Mouse (Mus musculus): ENCODE data around the gene Tnni2. TPM values are rescaled to one million over a fixed set of nuclear protein-coding genes. Genes with fewer than 3 reads are reported as not detected.

Tnni2 gene
- polyA plus RNA-seq, 1 experiment from 2014 or later: 9.6 TPM

DNA sequence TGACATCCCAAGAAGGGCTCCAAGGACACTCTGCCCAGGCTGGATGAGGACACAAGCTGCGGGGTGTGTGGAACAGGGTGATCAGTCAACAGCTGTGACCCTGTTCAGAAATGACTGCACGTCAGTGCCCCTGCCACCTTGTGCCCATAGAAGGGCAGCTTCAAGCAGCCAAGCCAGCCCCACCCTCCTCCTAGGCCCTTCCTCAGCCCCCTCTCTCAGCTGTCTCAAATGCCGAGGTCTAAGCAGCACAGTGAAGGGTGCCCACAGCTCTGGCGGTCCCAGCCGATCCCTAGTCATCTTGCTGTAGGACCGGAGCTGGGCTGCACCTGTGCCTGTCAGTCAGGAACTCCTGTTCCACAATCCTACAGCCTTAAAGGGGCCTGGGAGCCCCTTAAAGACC, 20.6 kb downstream of the Tnni2 start:
- WGBS: 88% methylated on average over 6 of the region's 6 CpGs
- Histone ChIP-seq H3K4me2 (replicated peaks) (no peak overlapping the region), H3K27me3 (no peaks in the 10 kb centered on the region), H3K4me3 (no peak overlapping the region), H3K4me1 (peaks cover 21% of the 10 kb centered on the region), H3K27ac (0 out of 2 replicates have a peak overlapping the region, but pooled peaks have one; percentile 9), H3K9me3 (no peaks in the 10 kb centered on the region), H3K9ac (no peak overlapping the region), H3K36me3 (no peaks in the 10 kb centered on the region)
- no peak for ATAC-seq (ENCODE audit: insufficient number of reproducible peaks, insufficient read depth, low FRiP score, low TSS enrichment)

DNA sequence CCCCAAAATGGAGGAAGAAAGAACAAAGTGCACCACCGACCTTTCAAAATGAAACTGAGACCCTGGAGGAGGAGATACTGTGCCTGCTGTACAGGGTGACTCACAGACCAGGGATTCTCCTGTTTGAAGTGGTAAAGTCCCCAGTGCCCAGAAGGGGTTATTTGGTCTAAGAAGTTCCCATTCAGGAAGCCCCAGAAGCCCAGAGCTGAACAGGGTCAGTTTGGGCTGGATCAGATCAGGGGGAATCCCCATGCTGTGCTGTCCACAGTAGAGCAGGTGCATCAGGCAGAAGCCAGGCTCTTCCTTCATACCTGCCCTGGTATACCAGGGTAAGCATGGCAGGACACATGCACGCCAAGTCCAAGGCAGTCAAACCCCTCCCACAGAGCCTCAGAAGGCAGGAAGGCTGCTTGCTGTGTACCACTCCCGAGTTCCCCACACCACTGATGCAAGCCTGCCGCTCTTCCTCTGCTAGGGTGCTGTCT, 21.0 kb downstream of the Tnni2 start:
- Histone ChIP-seq H3K4me3 (no peak overlapping the region), H3K27me3 (no peaks in the 10 kb centered on the region), H3K36me3 (no peaks in the 10 kb centered on the region), H3K4me2 (replicated peaks) (no peak overlapping the region), H3K4me1 (peaks cover 17% of the 10 kb centered on the region), H3K9me3 (no peaks in the 10 kb centered on the region), H3K27ac (0 out of 2 replicates have a peak overlapping the region, but pooled peaks have one; percentile 12), H3K9ac (no peak overlapping the region)
- 82% methylated on average over 4 of the region's 4 CpGs for WGBS
- no peak for ATAC-seq (ENCODE audit: insufficient number of reproducible peaks, insufficient read depth, low FRiP score, low TSS enrichment)

DNA sequence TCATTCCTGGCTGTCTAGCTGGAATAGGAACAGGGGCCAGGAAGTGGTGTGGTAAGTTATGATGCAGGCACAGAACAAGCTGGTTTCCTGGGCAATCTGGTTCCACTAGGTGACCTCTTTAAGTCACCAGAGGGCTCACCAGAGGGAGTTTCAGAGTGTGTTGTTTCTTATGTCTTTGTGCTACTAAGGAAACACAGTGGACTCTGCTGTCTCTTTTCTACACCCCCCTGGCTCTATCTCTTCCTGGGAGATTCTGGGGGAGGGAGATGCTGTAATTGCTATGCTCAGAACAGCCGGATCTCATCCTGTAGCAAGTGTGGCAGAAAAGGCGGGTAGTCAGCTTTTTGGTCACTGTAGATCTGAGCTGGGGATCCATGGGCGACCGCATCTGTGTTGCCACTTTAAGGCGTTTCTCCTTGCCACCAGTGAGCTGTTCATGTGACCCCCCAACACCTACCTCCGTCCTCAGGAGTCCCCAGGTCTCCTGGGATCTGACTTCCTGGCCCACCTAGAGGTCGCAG, 28.6 kb downstream of the Tnni2 start:
- ATAC-seq (ENCODE audit: insufficient number of reproducible peaks, insufficient read depth, low FRiP score, low TSS enrichment): no peak
- peak overlapping the region; percentile 88 for H3K27ac ChIP-seq

DNA sequence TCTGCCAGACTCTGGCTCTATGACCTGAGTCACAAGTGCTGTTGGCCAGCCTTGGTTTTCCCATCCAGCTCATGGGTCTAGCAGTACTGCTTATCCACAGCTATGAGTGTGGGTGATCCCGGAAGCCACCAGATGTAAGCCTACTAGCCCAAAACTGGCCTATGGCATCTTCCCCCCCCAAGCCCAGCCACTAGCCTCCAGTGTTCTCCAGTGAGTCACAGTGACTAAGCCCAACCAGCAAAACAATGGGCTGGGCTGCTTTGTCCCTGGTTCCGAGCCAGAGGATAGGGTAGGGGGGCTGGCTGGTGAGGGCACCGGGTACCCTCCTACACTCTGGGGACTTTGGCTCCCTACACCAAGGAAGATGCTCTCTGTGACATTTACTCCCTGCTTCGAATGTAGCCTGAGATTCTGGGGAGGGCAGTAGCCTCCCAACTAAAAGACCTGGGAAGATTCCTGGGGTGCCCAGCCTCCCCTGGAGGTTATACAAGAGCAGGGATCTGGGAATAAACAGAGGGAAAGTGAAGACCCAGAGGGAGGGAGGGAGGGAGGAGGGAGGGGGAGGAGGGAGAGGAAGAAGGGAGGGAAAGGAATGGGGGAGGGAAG, 29.3 kb downstream of the Tnni2 start:
- Histone ChIP-seq H3K4me1 (peaks cover 47% of the 10 kb centered on the region), H3K9me3 (no peaks in the 10 kb centered on the region), H3K4me3 (no peak overlapping the region), H3K27ac (peak overlapping the region; percentile 88), H3K27me3 (no peaks in the 10 kb centered on the region), H3K36me3 (no peaks in the 10 kb centered on the region), H3K9ac (no peak overlapping the region), H3K4me2 (replicated peaks) (0 out of 2 replicates have a peak overlapping the region, but pooled peaks have one; percentile 18)
- no peak for ATAC-seq (ENCODE audit: insufficient number of reproducible peaks, insufficient read depth, low FRiP score, low TSS enrichment)
- WGBS: 14% methylated on average over 4 of the region's 4 CpGs

More for the DNA sequence above, 28.6 kb downstream of the Tnni2 start:
- Histone ChIP-seq H3K36me3 (no peaks in the 10 kb centered on the region), H3K9me3 (no peaks in the 10 kb centered on the region), H3K4me1 (peaks cover 42% of the 10 kb centered on the region), H3K27me3 (no peaks in the 10 kb centered on the region), H3K4me2 (replicated peaks) (no peak overlapping the region), H3K9ac (no peak overlapping the region), H3K4me3 (no peak overlapping the region)
- WGBS: 75% methylated on average over 7 of the region's 7 CpGs

DNA sequence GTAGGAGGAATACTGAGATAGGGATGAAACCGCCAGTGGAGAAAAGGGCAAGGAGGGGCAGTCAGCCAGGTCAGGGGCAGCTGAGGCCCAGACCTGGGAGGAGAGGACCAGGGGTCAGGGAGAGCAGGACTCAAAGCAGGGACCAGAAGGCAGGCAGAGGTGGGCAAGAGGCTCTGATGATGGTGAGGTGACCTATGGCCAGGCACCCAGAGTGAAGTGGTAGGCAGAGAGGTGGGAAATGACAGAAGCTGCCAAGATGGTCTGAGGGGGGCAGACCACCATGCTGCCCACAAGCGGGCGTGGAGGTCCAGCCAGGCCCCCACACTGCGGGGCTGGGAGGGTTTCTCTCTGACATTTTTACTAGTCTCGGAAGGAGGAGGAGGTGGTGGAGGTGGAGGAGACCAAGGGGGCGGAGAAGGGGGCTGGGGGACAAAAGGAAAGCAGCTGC, 29.8 kb downstream of the Tnni2 start:
- no peaks in the 10 kb centered on the region for H3K27me3 ChIP-seq
- H3K9me3 ChIP-seq: no peaks in the 10 kb centered on the region
- H3K36me3 ChIP-seq: no peaks in the 10 kb centered on the region
- WGBS: 45% methylated on average over 6 of the region's 6 CpGs
- H3K4me1 ChIP-seq: peaks cover 47% of the 10 kb centered on the region
- no peak overlapping the region for H3K4me3 ChIP-seq
- peak overlapping the region; percentile 88 for H3K27ac ChIP-seq
- H3K4me2 ChIP-seq (replicated peaks): peak overlapping the region; percentile 18; the same call in 1 of the 2 replicates
- ATAC-seq (ENCODE audit: insufficient number of reproducible peaks, insufficient read depth, low FRiP score, low TSS enrichment): no peak
- H3K9ac ChIP-seq: peak overlapping the region; percentile 56; the same call in 1 of the 2 replicates

DNA sequence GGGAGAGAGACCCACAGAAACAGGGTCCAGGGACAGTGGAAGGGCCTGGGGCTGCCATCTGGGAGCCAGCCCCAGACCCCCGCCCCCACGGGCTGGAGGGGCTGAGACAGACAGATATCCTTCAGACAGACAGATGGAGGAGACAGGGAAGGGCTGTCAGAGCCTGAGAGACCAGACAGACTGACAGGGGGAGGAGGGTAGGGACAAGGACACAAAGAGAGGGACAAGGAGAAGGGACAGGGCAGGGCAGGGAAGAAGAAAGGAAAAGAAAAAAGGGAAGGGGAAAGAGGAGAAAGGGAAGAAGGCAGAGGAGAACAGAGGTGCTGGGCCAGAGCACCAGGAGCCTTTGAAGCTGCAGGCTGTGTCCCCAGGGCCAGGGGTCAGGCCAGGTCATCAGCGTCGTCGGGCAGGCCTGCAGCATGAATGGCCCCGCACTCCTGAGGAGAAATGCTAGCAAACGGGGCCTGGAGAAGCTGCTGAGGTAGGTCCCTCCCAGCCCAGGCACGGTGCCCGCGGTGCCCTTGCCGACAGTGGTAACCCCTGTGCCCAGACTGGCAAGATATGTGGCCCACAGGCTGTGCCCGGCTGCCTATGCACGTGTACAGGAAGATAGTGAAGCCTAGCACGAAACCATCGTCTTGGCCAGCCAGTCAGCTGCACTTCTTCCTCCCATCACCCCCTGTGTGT, 30.4 kb downstream of the Tnni2 start:
- Histone ChIP-seq H3K4me2 (replicated peaks) (peak overlapping the region; percentile 18; the same call in 1 of the 2 replicates), H3K9me3 (no peaks in the 10 kb centered on the region), H3K4me3 (no peak overlapping the region), H3K27ac (peak overlapping the region; percentile 88), H3K27me3 (no peaks in the 10 kb centered on the region), H3K9ac (peak overlapping the region; percentile 56), H3K4me1 (peaks cover 47% of the 10 kb centered on the region), H3K36me3 (no peaks in the 10 kb centered on the region)
- 33% methylated on average over 14 of the region's 15 CpGs for WGBS
- ATAC-seq (ENCODE audit: insufficient number of reproducible peaks, insufficient read depth, low FRiP score, low TSS enrichment): no peak

DNA sequence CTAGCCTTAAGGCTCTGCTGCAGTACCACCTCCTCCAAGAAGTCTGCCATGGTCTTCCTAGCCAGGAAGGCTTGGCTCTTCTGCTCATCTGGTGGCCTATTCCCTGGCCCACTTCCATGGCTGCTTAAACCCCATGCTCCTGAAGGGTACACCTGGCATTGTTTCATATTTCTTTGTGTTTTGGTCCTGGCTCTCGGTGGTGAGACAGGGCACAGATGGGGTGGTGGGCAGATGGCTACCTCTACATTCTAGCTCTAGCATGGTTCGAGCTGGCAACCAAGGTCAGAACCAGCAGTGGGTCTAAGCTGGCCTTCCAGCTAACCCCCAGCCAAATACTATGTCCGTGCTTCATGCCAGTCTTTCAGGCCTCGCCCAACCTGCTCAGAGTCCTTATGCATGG, 31.3 kb downstream of the Tnni2 start:
- Histone ChIP-seq H3K9me3 (no peaks in the 10 kb centered on the region), H3K4me1 (peaks cover 47% of the 10 kb centered on the region), H3K4me2 (replicated peaks) (0 out of 2 replicates have a peak overlapping the region, but pooled peaks have one; percentile 4), H3K27me3 (no peaks in the 10 kb centered on the region), H3K9ac (no peak overlapping the region; the same call in 1 of the 2 replicates), H3K36me3 (no peaks in the 10 kb centered on the region), H3K4me3 (no peak overlapping the region), H3K27ac (peak overlapping the region; percentile 88; the same call in 1 of the 2 replicates)
- WGBS: 92% methylated on average over 4 of the region's 4 CpGs
- no peak for ATAC-seq (ENCODE audit: insufficient number of reproducible peaks, insufficient read depth, low FRiP score, low TSS enrichment)

DNA sequence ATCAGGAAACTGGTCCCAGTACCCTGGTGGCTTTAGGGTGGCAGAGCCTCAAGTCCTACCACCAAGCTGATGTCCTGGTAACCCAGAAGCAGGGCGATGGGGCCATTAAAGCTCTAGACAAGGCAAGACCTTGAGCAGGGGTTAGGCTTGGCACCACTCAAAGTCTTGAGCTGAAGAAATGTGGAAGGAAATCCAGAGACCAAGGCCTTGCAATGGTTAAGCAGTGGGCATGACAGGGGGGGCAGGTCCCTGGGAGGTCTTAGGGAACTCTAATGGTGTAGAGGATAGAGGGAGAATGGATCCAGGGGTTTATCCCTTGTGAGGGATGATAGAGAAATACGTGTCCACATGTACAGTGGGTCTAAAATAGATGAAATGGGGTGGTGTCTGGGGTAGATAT, 31.9 kb downstream of the Tnni2 start:
- Histone ChIP-seq H3K36me3 (no peaks in the 10 kb centered on the region), H3K4me1 (peaks cover 47% of the 10 kb centered on the region), H3K9me3 (no peaks in the 10 kb centered on the region), H3K27me3 (no peaks in the 10 kb centered on the region), H3K9ac (no peak overlapping the region), H3K27ac (0 out of 2 replicates have a peak overlapping the region, but pooled peaks have one; percentile 88), H3K4me2 (replicated peaks) (no peak overlapping the region), H3K4me3 (no peak overlapping the region)
- ATAC-seq (ENCODE audit: insufficient number of reproducible peaks, insufficient read depth, low FRiP score, low TSS enrichment): no peak
- WGBS: 86% methylated on average over 2 of the region's 2 CpGs

DNA sequence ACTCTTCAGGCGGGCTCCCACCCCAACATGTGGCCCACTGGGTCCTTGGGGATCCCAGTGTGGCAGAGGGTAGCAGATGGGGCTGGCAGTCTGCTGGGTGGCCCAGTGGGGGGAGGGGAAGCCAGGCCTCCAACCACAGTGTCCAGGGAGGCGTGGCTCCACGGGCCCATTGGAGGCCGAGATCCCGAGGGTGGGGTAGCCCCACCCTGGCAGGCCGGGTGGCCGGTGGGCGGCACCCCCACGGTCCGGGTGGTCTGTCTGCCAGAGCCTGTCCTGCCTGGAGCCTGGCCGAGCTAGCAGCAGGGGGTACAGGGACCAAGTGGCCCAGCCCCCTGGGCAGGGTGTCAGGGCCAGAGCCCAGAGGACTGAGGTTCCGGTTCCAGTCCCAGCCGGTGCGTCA, 33.2 kb downstream of the Tnni2 start:
- Histone ChIP-seq H3K4me2 (replicated peaks) (no peak overlapping the region), H3K27ac (0 out of 2 replicates have a peak overlapping the region, but pooled peaks have one; percentile 1), H3K4me1 (peaks cover 43% of the 10 kb centered on the region), H3K36me3 (no peaks in the 10 kb centered on the region), H3K9ac (no peak overlapping the region), H3K4me3 (no peak overlapping the region), H3K9me3 (no peaks in the 10 kb centered on the region), H3K27me3 (no peaks in the 10 kb centered on the region)
- ATAC-seq (ENCODE audit: insufficient number of reproducible peaks, insufficient read depth, low FRiP score, low TSS enrichment): no peak
- WGBS: 89% methylated on average over 14 of the region's 14 CpGs

DNA sequence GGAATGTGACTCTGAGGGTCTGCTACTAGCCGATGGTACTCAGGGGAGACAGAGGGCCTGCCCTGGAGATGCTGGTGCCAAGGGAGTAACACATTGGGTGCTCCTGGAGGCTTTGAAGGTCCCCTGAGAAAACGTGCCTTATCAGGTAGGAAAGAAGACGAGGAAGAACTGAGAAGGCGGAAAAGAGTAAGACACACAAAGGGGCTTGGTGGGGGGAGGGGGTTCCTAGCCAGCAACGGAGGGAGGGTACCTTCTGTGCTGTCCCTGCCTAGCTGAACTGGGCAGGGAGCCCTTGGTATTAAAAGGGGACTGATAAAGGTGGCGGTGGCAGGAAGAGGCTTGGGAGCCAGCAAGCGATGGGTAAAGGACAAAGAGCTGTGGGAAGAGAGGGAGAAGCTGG, 34.0 kb downstream of the Tnni2 start:
- WGBS: 68% methylated on average over 7 of the region's 7 CpGs
- Histone ChIP-seq H3K4me1 (peaks cover 42% of the 10 kb centered on the region), H3K27ac (peak overlapping the region; percentile 12; the same call in 1 of the 2 replicates)

DNA sequence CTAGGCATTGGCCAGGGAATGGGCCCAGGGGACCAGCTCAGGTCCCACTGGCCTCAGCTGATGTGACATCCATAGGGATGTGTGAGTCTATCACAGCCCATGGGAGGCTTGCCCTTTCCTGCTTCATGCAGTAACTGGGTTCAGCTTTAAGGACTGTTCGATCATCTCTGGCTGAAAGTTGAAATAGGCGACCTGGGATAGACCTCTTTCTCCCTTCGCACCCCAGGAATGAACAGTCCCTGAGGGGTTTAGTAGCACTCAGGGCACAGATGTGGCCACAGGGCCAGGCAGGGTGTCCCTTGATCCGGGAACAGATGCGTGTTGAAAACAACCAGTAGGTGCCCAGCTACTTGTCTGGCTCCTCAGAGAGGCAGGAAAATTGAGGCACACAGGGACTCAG, 34.7 kb downstream of the Tnni2 start:
- WGBS: 72% methylated on average over 5 of the region's 5 CpGs
- no peak overlapping the region for H3K9ac ChIP-seq
- no peaks in the 10 kb centered on the region for H3K36me3 ChIP-seq
- no peak for ATAC-seq (ENCODE audit: insufficient number of reproducible peaks, insufficient read depth, low FRiP score, low TSS enrichment)
- no peak overlapping the region for H3K4me3 ChIP-seq
- H3K27me3 ChIP-seq: no peaks in the 10 kb centered on the region
- H3K4me2 ChIP-seq (replicated peaks): no peak overlapping the region
- H3K4me1 ChIP-seq: peaks cover 43% of the 10 kb centered on the region
- no peaks in the 10 kb centered on the region for H3K9me3 ChIP-seq
- H3K27ac ChIP-seq: no peak overlapping the region

More for the DNA sequence above, 34.0 kb downstream of the Tnni2 start:
- Histone ChIP-seq H3K9me3 (no peaks in the 10 kb centered on the region), H3K4me2 (replicated peaks) (no peak overlapping the region), H3K4me3 (no peak overlapping the region), H3K9ac (no peak overlapping the region), H3K27me3 (no peaks in the 10 kb centered on the region), H3K36me3 (no peaks in the 10 kb centered on the region)
- ATAC-seq (ENCODE audit: insufficient number of reproducible peaks, insufficient read depth, low FRiP score, low TSS enrichment): no peak

Data from embryonic facial prominence, embryonic 12.5 days (tissue).